Mouse (Mus musculus) CH12.LX (cell line): ENCODE results near the gene Gapdh. TPM values are rescaled to one million over a fixed set of nuclear protein-coding genes. Genes with fewer than 3 reads are reported as not detected.
A peak's percentile ranks its signal among the peaks of the same experiment; 100 is the strongest.

Experiments used
- DNase-seq: peaks from one replicate; pipeline ENCODE4 v3.0.0-alpha.2; 2013; ENCODE audit errors: extremely low read depth
- H3K27ac ChIP-seq: 2 replicates; pipeline ENCODE4 v1.5.1; 2012; ENCODE audit warnings: low read depth, mild to moderate bottlenecking, control low read depth, moderate library complexity; ENCODE audit not compliant: insufficient read depth
- H3K27me3 ChIP-seq: replicated peaks from 2 replicates; pipeline ENCODE3; 2012; ENCODE audit warnings: inconsistent platforms
- H3K36me3 ChIP-seq, 2 experiments: replicated peaks in 1 of 2; 2 replicates each; pipeline versions ENCODE3 to v1.6.1; 2012; ENCODE audit warnings: inconsistent platforms in 1 of 2, low read length in 1 of 2, mild to moderate bottlenecking in 1 of 2, mixed read lengths in 1 of 2, moderate library complexity in 1 of 2; ENCODE audit not compliant: control insufficient read depth in 1 of 2, insufficient read depth in 1 of 2
- H3K4me1 ChIP-seq, 2 experiments: 2 replicates each; pipeline ENCODE4 v1.6.1; 2012; ENCODE audit warnings: inconsistent platforms in 1 of 2, moderate library complexity in 1 of 2; ENCODE audit not compliant: insufficient read depth in 2 of 2, control insufficient read depth in 1 of 2
- H3K4me2 ChIP-seq: 2 replicates; pipeline ENCODE4 v1.6.1; 2012; ENCODE audit warnings: low read depth, mild to moderate bottlenecking, control low read depth; ENCODE audit not compliant: poor library complexity, insufficient read depth, severe bottlenecking
- H3K4me3 ChIP-seq, 3 experiments: fragments of 150-350 bp in 1 of 3; sonication (generic) in 1 of 3; replicated peaks in 1 of 3; 2 replicates each; pipeline versions ENCODE3 to v1.5.1; 2011 to 2012; ENCODE audit warnings: low read depth in 2 of 3, low read length in 2 of 3, mild to moderate bottlenecking in 2 of 3, moderate library complexity in 2 of 3, control low read depth in 1 of 3, improper control_type of control experiment in 1 of 3, inconsistent platforms in 1 of 3, mixed read lengths in 1 of 3; ENCODE audit not compliant: poor library complexity in 1 of 3
- H3K79me2 ChIP-seq: replicated peaks from 2 replicates; pipeline ENCODE4 v1.6.1; 2012; ENCODE audit warnings: mild to moderate bottlenecking, moderate library complexity; ENCODE audit not compliant: control insufficient read depth, poor library complexity, insufficient read depth, severe bottlenecking; ENCODE audit errors: extremely low read depth
- H3K9ac ChIP-seq: 2 replicates; pipeline ENCODE4 v1.6.1; 2012; ENCODE audit warnings: low read depth, mild to moderate bottlenecking, control low read depth, moderate library complexity; ENCODE audit not compliant: insufficient read depth
- H3K9me3 ChIP-seq: replicated peaks from 2 replicates; pipeline ENCODE3; 2012; ENCODE audit warnings: low read length, inconsistent platforms, mixed read lengths
- BHLHE40 ChIP-seq: IDR thresholded peaks from 2 replicates; pipeline ENCODE4 v1.6.1; 2011; ENCODE audit warnings: mild to moderate bottlenecking, low read depth, low read length, improper control_type of control experiment
- CHD2 ChIP-seq: IDR thresholded peaks from 2 replicates; pipeline ENCODE4 v1.6.1; 2011; ENCODE audit warnings: low read length, improper control_type of control experiment
- ETS1 ChIP-seq: conservative IDR thresholded peaks from 2 replicates; pipeline ENCODE4 v1.6.1; 2012; ENCODE audit warnings: low read depth, mild to moderate bottlenecking, inconsistent platforms, low read length, improper control_type of control experiment, moderate library complexity
- GABPA ChIP-seq: IDR thresholded peaks from 2 replicates; pipeline ENCODE4 v1.6.1; 2012; ENCODE audit warnings: low read depth, low read length, improper control_type of control experiment, inconsistent platforms; ENCODE audit not compliant: insufficient replicate concordance
- IRF4 ChIP-seq: IDR thresholded peaks from 2 replicates; pipeline ENCODE4 v1.6.1; 2014; ENCODE audit warnings: low read depth, mild to moderate bottlenecking, inconsistent platforms, low read length, improper control_type of control experiment
- JUND ChIP-seq: conservative IDR thresholded peaks from 2 replicates; pipeline ENCODE4 v1.6.1; 2011; ENCODE audit warnings: low read depth, low read length, improper control_type of control experiment
- KAT2A ChIP-seq: IDR thresholded peaks from 2 replicates; pipeline ENCODE4 v1.6.1; 2012; ENCODE audit warnings: low read length, improper control_type of control experiment, inconsistent platforms; ENCODE audit not compliant: insufficient replicate concordance
- MAFK ChIP-seq: IDR thresholded peaks from 2 replicates; pipeline ENCODE4 v1.6.1; 2011; ENCODE audit warnings: low read length, improper control_type of control experiment; ENCODE audit not compliant: insufficient replicate concordance
- MEF2A ChIP-seq: IDR thresholded peaks from 2 replicates; pipeline ENCODE4 v1.6.1; 2014; ENCODE audit warnings: low read depth, mild to moderate bottlenecking, inconsistent platforms, low read length, improper control_type of control experiment, borderline replicate concordance
- MXI1 ChIP-seq: IDR thresholded peaks from 2 replicates; pipeline ENCODE4 v1.6.1; 2011; ENCODE audit warnings: mild to moderate bottlenecking, low read depth, low read length, improper control_type of control experiment
- RAD21 ChIP-seq: IDR thresholded peaks from 2 replicates; pipeline ENCODE4 v1.6.1; 2011; ENCODE audit warnings: low read depth, mild to moderate bottlenecking, low read length, improper control_type of control experiment, moderate library complexity
- SIN3A ChIP-seq: IDR thresholded peaks from 2 replicates; pipeline ENCODE4 v1.6.1; 2012; ENCODE audit warnings: low read length, improper control_type of control experiment, inconsistent platforms
- TBP ChIP-seq: conservative IDR thresholded peaks from 2 replicates; pipeline ENCODE4 v1.6.1; 2011; ENCODE audit warnings: low read depth, low read length, improper control_type of control experiment
- USF1 ChIP-seq: IDR thresholded peaks from 2 replicates; pipeline ENCODE4 v1.6.1; 2014; ENCODE audit warnings: low read depth, mild to moderate bottlenecking, inconsistent platforms, low read length, improper control_type of control experiment
- ZKSCAN1 ChIP-seq: IDR thresholded peaks from 2 replicates; pipeline ENCODE4 v1.6.1; 2012; ENCODE audit warnings: low read depth, inconsistent platforms, low read length, improper control_type of control experiment, borderline replicate concordance
- ZMIZ1 ChIP-seq: IDR thresholded peaks from 2 replicates; pipeline ENCODE4 v1.6.1; 2012; ENCODE audit warnings: low read depth, mild to moderate bottlenecking, inconsistent platforms, low read length, improper control_type of control experiment
- ZNF384 ChIP-seq: IDR thresholded peaks from 2 replicates; pipeline ENCODE4 v1.6.1; 2012; ENCODE audit warnings: low read depth, low read length, improper control_type of control experiment, inconsistent platforms
- dilution Hi-C: fragments of 300-500 bp; cut with MboI; formaldehyde crosslinking; loops from 2 replicates; pipeline ENCODE4 v1.14.3; 2020; ENCODE audit warnings: low sequenced_read_pairs; ENCODE audit not compliant: extremely low pct_unique_long_range_greater_than_20kb, extremely low pct_ligation_motif_present
- in situ Hi-C: fragments of 300-500 bp; cut with MboI; formaldehyde crosslinking; loops from 3 replicates; pipeline ENCODE4 v1.14.3; 2019; ENCODE audit warnings: low sequenced_read_pairs, low pct_ligation_motif_present, low pct_unique_long_range_greater_than_20kb, mixed read lengths
- polyA plus RNA-seq: library from polyadenylated mRNA; unstranded; fragments of >175 nt; gene quantifications from 2 replicates; pipeline ENCODE4 v1.2.1, GENCODE M21; 2012; ENCODE audit warnings: low read depth; ENCODE audit not compliant: insufficient read length
- total RNA-seq, 2 experiments: library from RNA; depleted of rRNA; stranded (reverse); fragments of 300-350 nt in 1 of 2; fragments of >200 nt in 1 of 2; gene quantifications; 2 replicates each; pipeline ENCODE4 v1.2.3; 2012 to 2014

Gapdh gene
- total and polyA plus RNA-seq, 3 experiments = 2,268 to 2,925 (median 2,654) TPM

- TF ChIP-seq MEF2A (no peak), ZKSCAN1 (no peak), ETS1 (no peak)
- no peak overlapping the region for H3K9ac ChIP-seq
- no peaks in the 10 kb centered on the region for H3K9me3 ChIP-seq
- H3K27me3 ChIP-seq = no peaks in the 10 kb centered on the region
- no peak overlapping the region for H3K4me2 ChIP-seq
- H3K4me3 ChIP-seq = no peak overlapping the region
- DNase-seq = no peak
- in situ Hi-C loops = no loop called here
- H3K36me3 ChIP-seq = peaks cover 37 to 72% of the 10 kb centered on the region in 2 experiments
- peaks cover 9 to 42% of the 10 kb centered on the region in 2 experiments for H3K4me1 ChIP-seq
- peaks cover 18% of the 10 kb centered on the region for H3K79me2 ChIP-seq
- dilution Hi-C loops = no loop called here
- no peak overlapping the region for H3K27ac ChIP-seq
Observed at GRCm38 (mm10) chr6:125147329-125147728, 18.9 kb downstream of the Gapdh start.

- Histone ChIP-seq H3K9me3 (no peaks in the 10 kb centered on the region), H3K4me2 (peak overlapping the region; percentile 66), H3K4me1 (peaks cover 9 to 42% of the 10 kb centered on the region in 2 experiments), H3K4me3 (no peak overlapping the region)
- in situ Hi-C loops = no loop called here
- no peak for DNase-seq
- TF ChIP-seq MEF2A = no peak
- TF ChIP-seq JUND = no peak
- TF ChIP-seq TBP = no peak
- no peak; the same call in 1 of the 2 replicates for TF ChIP-seq ZNF384
- TF ChIP-seq SIN3A = no peak
- TF ChIP-seq GABPA = no peak
- TF ChIP-seq ZMIZ1 = no peak
- TF ChIP-seq BHLHE40 = no peak
- TF ChIP-seq KAT2A = no peak
- no peak for TF ChIP-seq MXI1
- TF ChIP-seq ZKSCAN1 = no peak
- TF ChIP-seq CHD2 = no peak
- TF ChIP-seq IRF4 = no peak
- TF ChIP-seq RAD21 = no peak
- no peak for TF ChIP-seq USF1
- TF ChIP-seq MAFK = no peak
- TF ChIP-seq, all 38 proteins: peak for 0
- peak overlapping the region; percentile 66; the same call in 1 of the 2 replicates for H3K9ac ChIP-seq
- peaks cover 39 to 72% of the 10 kb centered on the region in 2 experiments for H3K36me3 ChIP-seq
- dilution Hi-C loops = no loop called here
- H3K27me3 ChIP-seq = no peaks in the 10 kb centered on the region
- no peak overlapping the region for H3K27ac ChIP-seq
- H3K79me2 ChIP-seq = peaks cover 18% of the 10 kb centered on the region
Observed at GRCm38 (mm10) chr6:125146797-125147196, 19.5 kb downstream of the Gapdh start.
